Mouse (Mus musculus) CH12.LX (cell line): ENCODE results near the gene Gm6588.

ENCODE experiments used
- CTCF ChIP-seq, 2 experiments: IDR thresholded peaks in 1 of 2; conservative IDR thresholded peaks in 1 of 2; 2 replicates each; pipeline ENCODE4 v1.5.1; 2011 to 2012; ENCODE audit warnings: low read depth in 2 of 2, low read length in 2 of 2, improper control_type of control experiment in 1 of 2, inconsistent platforms in 1 of 2, mild to moderate bottlenecking in 1 of 2, moderate library complexity in 1 of 2
- EP300 ChIP-seq: IDR thresholded peaks from 2 replicates; pipeline ENCODE4 v1.6.1; 2011; ENCODE audit warnings: low read length, improper control_type of control experiment
- MEF2A ChIP-seq: IDR thresholded peaks from 2 replicates; pipeline ENCODE4 v1.6.1; 2014; ENCODE audit warnings: low read depth, mild to moderate bottlenecking, inconsistent platforms, low read length, improper control_type of control experiment, borderline replicate concordance
- MXI1 ChIP-seq: IDR thresholded peaks from 2 replicates; pipeline ENCODE4 v1.6.1; 2011; ENCODE audit warnings: mild to moderate bottlenecking, low read depth, low read length, improper control_type of control experiment
- TCF12 ChIP-seq: IDR thresholded peaks from 2 replicates; pipeline ENCODE4 v1.6.1; 2014; ENCODE audit warnings: low read depth, mild to moderate bottlenecking, inconsistent platforms, low read length, improper control_type of control experiment

- TF ChIP-seq MXI1 (no peak), EP300 (no peak), TCF12 (no peak), CTCF (conservative IDR thresholded peaks at IDR 0.05 in 1 of 2, IDR thresholded peaks at IDR 0.05 in 1 of 2; ENCODE audit: low read depth in 2 of 2, low read length in 2 of 2) (no peak), MEF2A (no peak)
These were observed 33.8 kb downstream of the Gm6588 start for GRCm38 (mm10) chr5:112483030-112483429.
